Mouse (Mus musculus) heart, postnatal 10 days (tissue): ENCODE results near the gene Snupn. TPM values are rescaled to one million over a fixed set of nuclear protein-coding genes. Genes with fewer than 3 reads are reported as not detected.
"Not testable (repeated sequence)": the region's sequence is repeated elsewhere in the genome, so short reads cannot be mapped to it uniquely, and the experiment has no call there.

Experiments
- DNase-seq, 2 experiments: peaks; one replicate each; pipeline ENCODE4 v3.0.0; 2021
- intact Hi-C: fragments of 180-260 bp; cut with DNase I; formaldehyde crosslinking; loops from one replicate; pipeline ENCODE4 v1.15.1; 2025
- total RNA-seq, 2 experiments: library from RNA; stranded (reverse); gene quantifications; 2 replicates each; pipeline ENCODE4 v1.2.3; 2021

Gene Snupn
- total RNA-seq, 2 experiments from 2014 or later, result 8.8 to 9.1 TPM

GRCm38 (mm10) chr9:56928041-56928811 lies 22.5 kb upstream of the Snupn start, which contains the start of gene Snx33:
Gene Snx33, minus strand, starts transcription at chr9:56928371.
- peak; percentile 97 for DNase-seq
- intact Hi-C loops, result loop anchor here (2.0 to 5.0 kb wide), 3 partner anchors 23 to 203 kb away; partner anchors contain the start of genes Man2c1, Sin3a and Snupn

GRCm38 (mm10) chr9:56929496-56929895 lies 21.2 kb upstream of the Snupn start:
- DNase-seq, result no peak
- intact Hi-C loops, result loop anchor here (2.0 to 5.0 kb wide), 3 partner anchors 21 to 201 kb away; partner anchors contain the start of genes Man2c1, Sin3a and Snupn

- intact Hi-C loops, result no loop called here
- DNase-seq, result no peak
Observed at GRCm38 (mm10) chr9:56930556-56930955, 20.1 kb upstream of the Snupn start.

- intact Hi-C loops, result no loop called here
- no peak for DNase-seq
Observed at GRCm38 (mm10) chr9:56936861-56937222, 13.8 kb upstream of the Snupn start.

- intact Hi-C loops, result no loop called here
- peak; percentile 95 for DNase-seq
Observed at GRCm38 (mm10) chr9:56937223-56938160, 13.2 kb upstream of the Snupn start, which contains the start of gene Imp3. Gene Imp3, plus strand, starts transcription at chr9:56937475.

GRCm38 (mm10) chr9:56938374-56938773 lies 12.3 kb upstream of the Snupn start:
- DNase-seq, result peak; percentile 27 to 51
- intact Hi-C loops, result no loop called here

GRCm38 (mm10) chr9:56947481-56947880 lies 3.2 kb upstream of the Snupn start:
- intact Hi-C loops, result not testable (repeated sequence)
- DNase-seq, result peak; percentile 52 to 70

- intact Hi-C loops, DNase-seq: not testable (repeated sequence)
Observed at GRCm38 (mm10) chr9:56948699-56949098, 2.0 kb upstream of the Snupn start.

GRCm38 (mm10) chr9:56949767-56950166 lies 911 bp upstream of the Snupn start:
- intact Hi-C loops, result loop anchor here (2.0 to 10.0 kb wide), 6 partner anchors 21 to 265 kb away; partner anchors contain the start of genes Man2c1, Ptpn9 and Snx33
- DNase-seq, result peak; percentile 14 to 23

GRCm38 (mm10) chr9:56953562-56953961 lies 2.9 kb downstream of the Snupn start:
- no peak for DNase-seq
- intact Hi-C loops, result loop anchor here (10.0 kb wide), 1 partner anchor 261 kb away; no protein-coding TSS in a partner anchor

GRCm38 (mm10) chr9:56956966-56957675 lies 6.4 kb downstream of the Snupn start:
- DNase-seq, result peak in 1 of 2 experiments; percentile 9
- intact Hi-C loops, result loop anchor here (10.0 kb wide), 1 partner anchor 258 kb away; no protein-coding TSS in a partner anchor

- intact Hi-C loops, result loop anchor here (10.0 kb wide), 1 partner anchor 256 kb away; no protein-coding TSS in a partner anchor
- no peak for DNase-seq
Observed at GRCm38 (mm10) chr9:56958689-56959088, 8.0 kb downstream of the Snupn start.

- intact Hi-C loops, result no loop called here
- DNase-seq, result no peak
Observed at GRCm38 (mm10) chr9:56961591-56961990, 10.9 kb downstream of the Snupn start.

GRCm38 (mm10) chr9:56970158-56970557 lies 19.5 kb downstream of the Snupn start:
- no peak for DNase-seq
- intact Hi-C loops, result no loop called here

GRCm38 (mm10) chr9:56973960-56974524 lies 23.4 kb downstream of the Snupn start:
- intact Hi-C loops, result no loop called here
- no peak for DNase-seq

GRCm38 (mm10) chr9:56975199-56975598 lies 24.5 kb downstream of the Snupn start:
- DNase-seq, result no peak
- intact Hi-C loops, result no loop called here

- DNase-seq, result no peak
- intact Hi-C loops, result no loop called here
Observed at GRCm38 (mm10) chr9:56980186-56980585, 29.5 kb downstream of the Snupn start.

GRCm38 (mm10) chr9:56981502-56981901 lies 30.8 kb downstream of the Snupn start:
- no peak for DNase-seq
- intact Hi-C loops, result no loop called here

GRCm38 (mm10) chr9:56994286-56995197 lies 43.9 kb downstream of the Snupn start, which contains the start of gene Ptpn9:
Gene Ptpn9, plus strand, starts transcription at chr9:56994923.
- DNase-seq, result peak; percentile 93
- intact Hi-C loops, result loop anchor here (2.0 to 5.0 kb wide), 2 partner anchors 44 to 78 kb away; partner anchors contain the start of genes Sin3a and Snupn
